Mouse (Mus musculus): Measurements from ENCODE around the gene Kcna4.

- TF ChIP-seq POLR2A (IDR thresholded peaks at IDR 0.05; ENCODE audit: insufficient read depth, low read length) (no peak), EP300 (IDR thresholded peaks at IDR 0.05; ENCODE audit: insufficient read depth, low read depth, low read length) (no peak), CTCF (IDR thresholded peaks at IDR 0.05; ENCODE audit: low read depth, low read length) (no peak)
Observed at GRCm38 (mm10) chr2:107270050-107270449, 20.4 kb upstream of the Kcna4 start.
